Mouse (Mus musculus): ENCODE measurements around the gene Ercc1. TPM values are rescaled to one million over a fixed set of nuclear protein-coding genes. Genes with fewer than 3 reads are reported as not detected.

Gene Ercc1
- polyA plus RNA-seq, 1 experiment from 2014 or later = 68.4 TPM

DNA sequence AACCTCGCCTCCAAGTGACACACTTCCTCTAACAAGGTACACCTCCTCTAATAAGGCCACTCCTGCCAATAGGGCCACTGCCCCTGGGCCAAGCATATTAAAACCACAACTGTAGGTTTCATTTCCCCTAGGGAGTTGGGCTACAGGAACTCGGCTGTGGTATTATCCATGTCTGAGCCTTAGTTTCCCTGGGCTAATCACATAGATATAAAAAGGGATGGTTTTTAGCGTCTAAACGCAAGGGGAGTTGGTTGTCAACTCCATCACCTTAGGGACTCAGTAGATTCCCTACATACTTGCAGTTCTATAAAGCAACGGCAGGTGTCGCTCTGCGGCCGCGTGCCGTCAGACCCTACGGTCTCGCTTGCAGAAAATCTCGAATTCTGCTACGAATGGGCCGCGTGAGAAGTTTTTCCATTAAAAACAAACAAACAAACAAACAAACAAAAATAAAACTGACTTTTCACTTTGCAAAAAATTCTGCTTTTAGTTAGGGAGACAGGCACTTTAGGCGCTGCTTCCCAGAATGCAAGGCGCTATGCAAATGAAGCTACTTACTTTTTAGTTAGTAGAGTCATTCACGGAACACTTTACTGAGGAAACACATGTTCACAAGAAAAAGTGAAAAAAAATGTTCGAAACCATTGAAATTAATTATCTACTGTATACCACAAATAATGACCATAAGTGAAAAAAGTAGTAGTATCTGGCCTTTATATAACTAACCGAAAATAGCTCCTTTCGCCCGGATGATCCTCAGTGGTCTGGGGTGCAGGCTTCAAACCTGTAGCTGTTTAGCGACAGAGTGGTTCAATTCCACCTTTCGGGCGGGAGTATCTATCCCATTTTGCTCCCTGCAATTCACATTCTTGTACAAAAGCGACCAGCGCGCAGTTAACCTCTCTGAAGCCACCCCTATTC, 43.8 kb upstream of the Ercc1 start:
- no peaks in the 10 kb centered on the region for H3K36me3 ChIP-seq (ENCODE audit: insufficient read depth, low read length)
- TF ChIP-seq CTCF (IDR thresholded peaks at IDR 0.05; ENCODE audit: low read depth) = peak; percentile 89
- DNase-seq (ENCODE audit: low spot score) (peak; percentile 87), ATAC-seq (replicated peaks; ENCODE audit: low FRiP score, low read depth) (peak; percentile 59)
- H3K27ac ChIP-seq = no peak overlapping the region
- H3K27me3 ChIP-seq (ENCODE audit: insufficient read depth, low read length) = peaks cover 27% of the 10 kb centered on the region
- peaks cover 4% of the 10 kb centered on the region; the same call in 1 of the 2 replicates for H3K4me1 ChIP-seq (replicated peaks; ENCODE audit: insufficient read depth, low read length)
- H3K9ac ChIP-seq (ENCODE audit: low read depth, low read length) = peak overlapping the region; percentile 47; the same call in 1 of the 2 replicates
- H3K4me2 ChIP-seq (ENCODE audit: low read length) = peak overlapping the region; percentile 51
- H3K9me3 ChIP-seq (replicated peaks; ENCODE audit: low read length) = no peaks in the 10 kb centered on the region
- under 1% methylated on average over 29 of the region's 29 CpGs for WGBS
- peak overlapping the region; percentile 40 for H3K4me3 ChIP-seq (replicated peaks; ENCODE audit: low read depth, low read length)

DNA sequence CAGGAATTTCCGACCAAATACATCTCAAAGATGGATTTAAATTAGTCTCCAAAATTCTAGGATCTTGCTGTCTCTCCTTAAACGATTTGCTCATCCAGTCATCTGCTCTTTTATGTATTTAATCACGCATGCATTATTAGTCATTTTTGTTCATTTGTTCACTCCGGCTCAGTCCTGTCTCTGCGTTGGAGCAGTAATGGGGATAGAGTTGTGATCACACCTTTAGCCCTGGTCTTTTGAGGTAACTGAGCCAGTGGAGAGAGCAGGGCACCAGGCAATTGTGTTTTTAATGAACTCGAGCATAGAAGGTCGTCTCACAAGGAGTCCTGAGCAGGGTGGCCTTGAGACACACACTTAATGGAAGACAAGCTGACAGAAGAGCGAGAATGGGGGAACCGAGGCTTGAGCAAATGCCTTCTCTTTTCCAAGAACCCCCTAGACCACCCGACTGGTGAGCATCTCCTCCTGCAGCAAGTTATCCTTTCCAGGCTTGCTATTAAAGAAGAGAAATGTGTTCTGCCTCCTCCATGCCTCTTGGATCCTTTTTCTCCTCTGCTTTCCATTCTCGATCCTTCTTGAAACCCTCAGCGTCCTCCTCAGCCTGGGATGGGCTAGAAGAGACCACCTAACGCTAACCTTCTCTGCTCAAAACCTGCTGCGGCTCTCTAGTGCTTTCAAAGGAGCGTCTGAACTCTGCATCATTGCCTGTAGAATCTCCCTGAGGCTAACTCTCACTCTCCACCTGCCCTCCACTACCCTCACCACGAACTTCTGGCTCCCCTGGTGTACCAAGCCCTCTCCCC, 42.9 kb upstream of the Ercc1 start:
- Histone ChIP-seq H3K27ac (no peak overlapping the region), H3K9me3 (replicated peaks; ENCODE audit: low read length) (no peaks in the 10 kb centered on the region), H3K4me1 (replicated peaks; ENCODE audit: insufficient read depth, low read length) (peaks cover 4% of the 10 kb centered on the region; the same call in 1 of the 2 replicates), H3K4me2 (ENCODE audit: low read length) (peak overlapping the region; percentile 51), H3K27me3 (ENCODE audit: insufficient read depth, low read length) (peaks cover 31% of the 10 kb centered on the region), H3K9ac (ENCODE audit: low read depth, low read length) (peak overlapping the region; percentile 23; the same call in 1 of the 2 replicates), H3K36me3 (ENCODE audit: insufficient read depth, low read length) (no peaks in the 10 kb centered on the region), H3K4me3 (replicated peaks; ENCODE audit: low read depth, low read length) (peak overlapping the region; percentile 12)
- no peak for TF ChIP-seq CTCF (IDR thresholded peaks at IDR 0.05; ENCODE audit: low read depth)
- no peak for ATAC-seq (replicated peaks; ENCODE audit: low FRiP score, low read depth)
- 8% methylated on average over 16 of the region's 16 CpGs for WGBS
- no peak for DNase-seq (ENCODE audit: low spot score)

DNA sequence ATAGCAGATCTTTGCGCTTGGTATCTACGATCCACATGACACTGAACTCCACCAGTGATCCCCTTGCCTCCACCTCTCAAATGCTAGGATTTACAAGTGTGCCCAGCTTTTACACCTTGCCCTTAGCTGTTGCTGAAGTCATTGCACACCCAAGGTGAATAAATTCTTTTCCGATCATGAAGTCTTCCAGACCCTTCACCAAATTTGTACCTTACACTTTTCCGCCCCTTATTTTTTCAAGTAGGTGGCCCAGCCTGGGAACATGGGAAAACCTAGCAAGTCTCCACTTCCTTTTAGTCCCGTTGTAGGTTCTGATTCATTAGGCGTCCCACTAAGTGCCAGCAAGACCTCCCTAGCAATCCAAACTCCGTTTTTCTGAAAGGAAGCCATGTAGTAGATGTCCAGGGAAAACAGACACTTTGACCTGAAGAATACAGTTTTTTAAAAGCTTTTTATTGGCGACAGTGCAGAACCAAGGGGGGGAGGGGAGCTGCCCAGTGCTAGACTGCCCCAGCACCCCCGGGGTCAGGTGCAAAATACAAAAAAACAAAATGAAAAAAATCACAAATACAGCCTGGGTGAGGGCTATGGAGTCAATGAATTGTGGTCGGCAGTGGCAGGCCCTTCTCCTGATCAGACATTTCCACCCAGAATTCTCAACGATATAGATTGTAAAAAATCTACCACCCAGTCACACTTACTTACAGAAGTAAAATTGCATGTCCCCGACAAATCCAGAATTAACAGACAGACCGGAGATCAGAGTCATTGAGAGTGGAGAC, 42.1 kb upstream of the Ercc1 start:
- Histone ChIP-seq H3K4me3 (replicated peaks; ENCODE audit: low read depth, low read length) (no peak overlapping the region), H3K9ac (ENCODE audit: low read depth, low read length) (no peak overlapping the region), H3K4me1 (replicated peaks; ENCODE audit: insufficient read depth, low read length) (peaks cover 4% of the 10 kb centered on the region; the same call in 1 of the 2 replicates), H3K9me3 (replicated peaks; ENCODE audit: low read length) (no peaks in the 10 kb centered on the region), H3K4me2 (ENCODE audit: low read length) (no peak overlapping the region), H3K27me3 (ENCODE audit: insufficient read depth, low read length) (peaks cover 35% of the 10 kb centered on the region), H3K27ac (no peak overlapping the region), H3K36me3 (ENCODE audit: insufficient read depth, low read length) (no peaks in the 10 kb centered on the region)
- DNase-seq (ENCODE audit: low spot score) = no peak
- ATAC-seq (replicated peaks; ENCODE audit: low FRiP score, low read depth) = no peak
- TF ChIP-seq CTCF (IDR thresholded peaks at IDR 0.05; ENCODE audit: low read depth) = no peak
- WGBS = 52% methylated on average over 13 of the region's 13 CpGs

DNA sequence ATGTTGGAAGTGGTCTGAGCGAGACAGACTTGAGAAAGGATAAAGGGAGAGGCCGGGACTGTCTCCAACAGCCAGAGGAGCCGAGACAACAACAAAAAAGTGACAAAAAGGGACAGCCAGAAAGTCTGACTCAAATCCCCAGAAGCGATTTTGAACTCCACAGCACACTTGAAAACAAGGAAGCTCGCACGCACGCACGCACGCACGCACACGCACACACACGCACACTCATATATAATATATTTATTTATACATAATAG, 41.6 kb upstream of the Ercc1 start:
- no peak for DNase-seq (ENCODE audit: low spot score)
- Histone ChIP-seq H3K4me2 (ENCODE audit: low read length) (no peak overlapping the region), H3K27ac (no peak overlapping the region), H3K4me3 (replicated peaks; ENCODE audit: low read depth, low read length) (no peak overlapping the region), H3K9ac (ENCODE audit: low read depth, low read length) (no peak overlapping the region), H3K9me3 (replicated peaks; ENCODE audit: low read length) (no peaks in the 10 kb centered on the region), H3K36me3 (ENCODE audit: insufficient read depth, low read length) (no peaks in the 10 kb centered on the region), H3K27me3 (ENCODE audit: insufficient read depth, low read length) (peaks cover 35% of the 10 kb centered on the region), H3K4me1 (replicated peaks; ENCODE audit: insufficient read depth, low read length) (peaks cover 8% of the 10 kb centered on the region; the same call in 1 of the 2 replicates)
- no peak for TF ChIP-seq CTCF (IDR thresholded peaks at IDR 0.05; ENCODE audit: low read depth)
- 86% methylated on average over 12 of the region's 12 CpGs for WGBS
- no peak for ATAC-seq (replicated peaks; ENCODE audit: low FRiP score, low read depth)

DNA sequence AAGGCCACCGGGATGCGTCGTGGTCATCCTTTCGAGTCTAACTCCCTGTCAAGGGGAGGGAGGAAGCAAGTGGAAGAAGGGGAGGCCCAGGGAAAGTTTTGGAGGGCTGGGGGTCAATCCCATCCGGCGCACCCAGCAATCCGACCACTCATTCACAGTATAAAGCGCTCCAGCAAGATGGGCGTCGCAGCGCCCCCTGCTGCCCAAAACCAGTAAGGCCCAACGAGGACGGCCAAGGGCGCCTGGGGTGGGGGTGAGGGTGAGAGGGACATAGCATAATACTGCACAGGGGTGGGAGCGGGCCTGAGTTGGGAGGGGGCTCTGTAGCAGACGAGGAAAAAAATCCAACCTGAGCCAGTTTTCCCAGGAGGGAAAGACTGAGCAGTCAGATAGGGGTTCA, 40.8 kb upstream of the Ercc1 start:
- Histone ChIP-seq H3K9ac (ENCODE audit: low read depth, low read length) (no peak overlapping the region), H3K9me3 (replicated peaks; ENCODE audit: low read length) (no peaks in the 10 kb centered on the region), H3K4me3 (replicated peaks; ENCODE audit: low read depth, low read length) (no peak overlapping the region), H3K36me3 (ENCODE audit: insufficient read depth, low read length) (no peaks in the 10 kb centered on the region), H3K4me1 (replicated peaks; ENCODE audit: insufficient read depth, low read length) (peaks cover 8% of the 10 kb centered on the region; the same call in 1 of the 2 replicates), H3K27ac (no peak overlapping the region), H3K4me2 (ENCODE audit: low read length) (peak overlapping the region; percentile 64; the same call in 1 of the 2 replicates), H3K27me3 (ENCODE audit: insufficient read depth, low read length) (peaks cover 35% of the 10 kb centered on the region)
- WGBS = under 1% methylated on average over 16 of the region's 16 CpGs
- no peak for ATAC-seq (replicated peaks; ENCODE audit: low FRiP score, low read depth)
- TF ChIP-seq CTCF (IDR thresholded peaks at IDR 0.05; ENCODE audit: low read depth) = peak; percentile 83
- peak; percentile 55 for DNase-seq (ENCODE audit: low spot score)
